Mouse (Mus musculus): ENCODE data around the gene Gh. TPM values are rescaled to one million over a fixed set of nuclear protein-coding genes. Genes with fewer than 3 reads are reported as not detected.

Gh gene
- polyA plus RNA-seq, 1 experiment: not detected

GRCm38 (mm10) chr11:106332458-106332857 is 30.8 kb upstream of the Gh start:
- WGBS: 33% methylated on average over 4 of the region's 4 CpGs
- Histone ChIP-seq H3K4me1 (ENCODE audit: control insufficient read depth, insufficient read depth, low read length) (peaks cover 5% of the 10 kb centered on the region; the same call in 1 of the 2 replicates), H3K27ac (ENCODE audit: insufficient read depth, low read depth, low read length) (no peak overlapping the region), H3K4me3 (ENCODE audit: insufficient read depth, low read depth, low read length) (no peak overlapping the region)
- no peak for TF ChIP-seq POLR2A (IDR thresholded peaks at IDR 0.05; ENCODE audit: insufficient read depth, low read depth, low read length)
- TF ChIP-seq CTCF (IDR thresholded peaks at IDR 0.05; ENCODE audit: insufficient read depth, low read depth, low read length): no peak

- TF ChIP-seq POLR2A (IDR thresholded peaks at IDR 0.05; ENCODE audit: insufficient read depth, low read depth, low read length): no peak
- no peak for TF ChIP-seq CTCF (IDR thresholded peaks at IDR 0.05; ENCODE audit: insufficient read depth, low read depth, low read length)
- H3K4me3 ChIP-seq (ENCODE audit: insufficient read depth, low read depth, low read length): no peak overlapping the region
- WGBS: 70% methylated on average over 7 of the region's 7 CpGs
- H3K4me1 ChIP-seq (ENCODE audit: control insufficient read depth, insufficient read depth, low read length): peaks cover 5% of the 10 kb centered on the region; the same call in 1 of the 2 replicates
- no peak overlapping the region for H3K27ac ChIP-seq (ENCODE audit: insufficient read depth, low read depth, low read length)
Measured at GRCm38 (mm10) chr11:106329682-106330081, 28.0 kb upstream of the Gh start.

- WGBS: 56% methylated on average over 6 of the region's 6 CpGs
- Histone ChIP-seq H3K4me1 (ENCODE audit: control insufficient read depth, insufficient read depth, low read length) (peaks cover 5% of the 10 kb centered on the region; the same call in 1 of the 2 replicates), H3K4me3 (ENCODE audit: insufficient read depth, low read depth, low read length) (no peak overlapping the region), H3K27ac (ENCODE audit: insufficient read depth, low read depth, low read length) (no peak overlapping the region)
- TF ChIP-seq POLR2A (IDR thresholded peaks at IDR 0.05; ENCODE audit: insufficient read depth, low read depth, low read length) (no peak), CTCF (IDR thresholded peaks at IDR 0.05; ENCODE audit: insufficient read depth, low read depth, low read length) (no peak)
Measured at GRCm38 (mm10) chr11:106329128-106329527, 27.5 kb upstream of the Gh start.

GRCm38 (mm10) chr11:106328521-106328920 is 26.9 kb upstream of the Gh start:
- Histone ChIP-seq H3K27ac (ENCODE audit: insufficient read depth, low read depth, low read length) (no peak overlapping the region), H3K4me1 (ENCODE audit: control insufficient read depth, insufficient read depth, low read length) (peaks cover 5% of the 10 kb centered on the region; the same call in 1 of the 2 replicates), H3K4me3 (ENCODE audit: insufficient read depth, low read depth, low read length) (no peak overlapping the region)
- 51% methylated on average over 5 of the region's 5 CpGs for WGBS
- TF ChIP-seq POLR2A (IDR thresholded peaks at IDR 0.05; ENCODE audit: insufficient read depth, low read depth, low read length) (no peak), CTCF (IDR thresholded peaks at IDR 0.05; ENCODE audit: insufficient read depth, low read depth, low read length) (no peak)

GRCm38 (mm10) chr11:106326475-106326874 is 24.8 kb upstream of the Gh start:
- H3K4me1 ChIP-seq (ENCODE audit: control insufficient read depth, insufficient read depth, low read length): no peaks in the 10 kb centered on the region
- H3K27ac ChIP-seq (ENCODE audit: insufficient read depth, low read depth, low read length): no peak overlapping the region
- TF ChIP-seq POLR2A (IDR thresholded peaks at IDR 0.05; ENCODE audit: insufficient read depth, low read depth, low read length): no peak
- no peak for TF ChIP-seq CTCF (IDR thresholded peaks at IDR 0.05; ENCODE audit: insufficient read depth, low read depth, low read length)
- 91% methylated on average over 8 of the region's 8 CpGs for WGBS
- H3K4me3 ChIP-seq (ENCODE audit: insufficient read depth, low read depth, low read length): no peak overlapping the region

GRCm38 (mm10) chr11:106325566-106326206 is 24.0 kb upstream of the Gh start:
- H3K27ac ChIP-seq (ENCODE audit: insufficient read depth, low read depth, low read length): no peak overlapping the region
- WGBS: 73% methylated on average over 8 of the region's 8 CpGs
- no peak overlapping the region for H3K4me3 ChIP-seq (ENCODE audit: insufficient read depth, low read depth, low read length)
- TF ChIP-seq CTCF (IDR thresholded peaks at IDR 0.05; ENCODE audit: insufficient read depth, low read depth, low read length) (peak; percentile 19; the same call in 1 of the 2 replicates), POLR2A (IDR thresholded peaks at IDR 0.05; ENCODE audit: insufficient read depth, low read depth, low read length) (no peak)
- H3K4me1 ChIP-seq (ENCODE audit: control insufficient read depth, insufficient read depth, low read length): no peaks in the 10 kb centered on the region

GRCm38 (mm10) chr11:106324858-106325257 is 23.2 kb upstream of the Gh start:
- WGBS: 71% methylated on average over 5 of the region's 5 CpGs
- Histone ChIP-seq H3K4me1 (ENCODE audit: control insufficient read depth, insufficient read depth, low read length) (no peaks in the 10 kb centered on the region), H3K4me3 (ENCODE audit: insufficient read depth, low read depth, low read length) (no peak overlapping the region), H3K27ac (ENCODE audit: insufficient read depth, low read depth, low read length) (no peak overlapping the region)
- no peak for TF ChIP-seq CTCF (IDR thresholded peaks at IDR 0.05; ENCODE audit: insufficient read depth, low read depth, low read length)

GRCm38 (mm10) chr11:106318406-106319366 is 17.0 kb upstream of the Gh start:
- WGBS: 68% methylated on average over 21 of the region's 21 CpGs

GRCm38 (mm10) chr11:106317801-106318200 is 16.1 kb upstream of the Gh start:
- H3K4me1 ChIP-seq (ENCODE audit: control insufficient read depth, insufficient read depth, low read length): peaks cover 6% of the 10 kb centered on the region; the same call in 1 of the 2 replicates
- TF ChIP-seq CTCF (IDR thresholded peaks at IDR 0.05; ENCODE audit: insufficient read depth, low read depth, low read length) (no peak), POLR2A (IDR thresholded peaks at IDR 0.05; ENCODE audit: insufficient read depth, low read depth, low read length) (no peak)
- H3K4me3 ChIP-seq (ENCODE audit: insufficient read depth, low read depth, low read length): no peak overlapping the region
- no peak overlapping the region for H3K27ac ChIP-seq (ENCODE audit: insufficient read depth, low read depth, low read length)
- WGBS: 82% methylated on average over 7 of the region's 7 CpGs

More at GRCm38 (mm10) chr11:106318406-106319366, 17.0 kb upstream of the Gh start:
- Histone ChIP-seq H3K4me3 (ENCODE audit: insufficient read depth, low read depth, low read length) (no peak overlapping the region), H3K27ac (ENCODE audit: insufficient read depth, low read depth, low read length) (no peak overlapping the region), H3K4me1 (ENCODE audit: control insufficient read depth, insufficient read depth, low read length) (peaks cover 6% of the 10 kb centered on the region; the same call in 1 of the 2 replicates)
- TF ChIP-seq CTCF (IDR thresholded peaks at IDR 0.05; ENCODE audit: insufficient read depth, low read depth, low read length) (no peak), POLR2A (IDR thresholded peaks at IDR 0.05; ENCODE audit: insufficient read depth, low read depth, low read length) (no peak)
